Mouse (Mus musculus): ENCODE measurements at regions not wholly inside any gene's neighbourhood (a gene's known extent, or its start where the extent isn't known, plus 50 kb on each side); places are given as distances from the start of the nearest gene placed in this dataset.

DNA sequence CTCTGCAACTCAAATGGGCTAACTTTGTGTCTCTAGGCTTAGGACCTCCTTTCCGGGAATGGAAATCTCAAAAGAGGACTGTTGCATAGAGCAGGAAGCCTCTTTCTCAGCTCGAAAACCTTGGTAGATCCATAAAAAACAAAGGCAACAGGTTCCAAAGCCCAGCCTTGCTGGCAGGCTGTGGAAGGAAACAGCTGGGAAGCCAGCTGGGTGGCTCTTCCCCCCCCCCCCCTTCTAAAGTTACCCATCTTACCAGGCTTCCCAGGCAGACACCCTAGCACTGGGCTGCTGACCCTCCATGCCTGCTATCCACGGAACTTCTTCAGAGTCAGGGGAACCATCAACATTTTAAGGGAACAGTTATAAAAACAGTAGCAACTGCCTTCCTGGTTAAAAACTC, 172.7 kb upstream of the Lpp start:
- TF ChIP-seq CTCF (IDR thresholded peaks at IDR 0.05; ENCODE audit: low read depth, low read length), result no peak
- no peak for TF ChIP-seq POLR2A (IDR thresholded peaks at IDR 0.05; ENCODE audit: insufficient read depth, low read length)

Measured in ES-Bruce4 (cell line).